Mouse (Mus musculus) heart, postnatal 0 days (tissue): Measurements from ENCODE around the gene Mcl1.

Experiments
- CTCF ChIP-seq: IDR thresholded peaks from 2 replicates; pipeline ENCODE4 v1.5.1; 2016; ENCODE audit warnings: antibody characterized with exemption, control low read depth, low read depth
- EP300 ChIP-seq: IDR thresholded peaks from 2 replicates; pipeline ENCODE4 v1.6.1; 2016; ENCODE audit warnings: antibody characterized with exemption, low read depth

DNA sequence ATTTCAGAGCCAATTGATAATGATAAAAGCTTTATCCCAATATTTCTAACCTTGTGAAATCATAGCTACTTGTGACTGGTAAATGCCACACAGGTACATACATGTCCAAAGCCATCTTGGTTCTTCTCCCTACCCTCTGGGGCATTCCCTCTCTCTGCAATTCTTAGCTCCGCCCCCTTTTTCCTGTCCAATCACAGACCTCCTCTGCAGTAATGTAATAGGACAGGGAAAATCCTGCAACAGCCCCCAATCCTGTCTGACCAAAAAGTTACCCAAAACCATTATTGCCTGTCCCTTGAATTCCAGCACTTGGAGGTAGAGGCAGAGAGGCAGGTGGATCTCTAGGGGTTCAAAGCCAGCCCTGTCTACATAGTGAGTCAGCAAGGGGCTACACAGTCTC, 37.3 kb upstream of the Mcl1 start:
- TF ChIP-seq EP300 (no peak), CTCF (no peak)
